Mouse (Mus musculus): ENCODE measurements at regions not wholly inside any gene's neighbourhood (a gene's known extent, or its start where the extent isn't known, plus 50 kb on each side); places are given as distances from the start of the nearest gene placed in this dataset.

- TF ChIP-seq CTCF (IDR thresholded peaks at IDR 0.05; ENCODE audit: control insufficient read depth, insufficient read depth, low read length) (no peak), POLR2A (IDR thresholded peaks at IDR 0.05; ENCODE audit: borderline replicate concordance, control insufficient read depth, low read depth, low read length) (no peak)
Measured at GRCm38 (mm10) chr4:153552483-153552882, 69.9 kb upstream of the Ajap1 start.

Measured in bone marrow, adult 2 months (tissue).